In genomic region chr1:166898741-166899140, GRCm38 (mm10) we compare ENCODE assay signal across 19 mouse cellular contexts.
DNase-seq lines count a peak whose midpoint lies in the region; TF ChIP-seq lines count a peak whose summit lies in the region.
"Had no signal": no experiment of that assay in that cellular context is flagged by ENCODE, and none has a peak within 500 bp of the region (broad histone marks: within the 10 kb centered on the region; RNA-seq: fewer than 3 reads in every experiment).

No protein-coding gene starts in this region.

- intact Hi-C loops in left cerebral cortex, adult 2 months (cut with DNase I) = no loop called here

- no peak for TF ChIP-seq CTCF in left cerebral cortex, adult 2 months (IDR thresholded peaks at IDR 0.05)

- no peak overlapping the region for H3K4me3 ChIP-seq in left cerebral cortex, adult 2 months
- H3K4me3 ChIP-seq: forebrain, embryonic 10.5 days; forebrain, embryonic 13.5 days; heart, embryonic 12.5 days; heart, embryonic 15.5 days; hindbrain, embryonic 10.5 days; hindbrain, embryonic 13.5 days had no signal

- peak; percentile 36 to 70 for DNase-seq in layer of hippocampus, adult 18-20 months (ENCODE audit: low spot score in 2 of 2)
- no peak for DNase-seq in layer of hippocampus, postnatal 10 days (ENCODE audit: low spot score in 2 of 2)
- DNase-seq in layer of hippocampus, adult 8-10 months (ENCODE audit: low spot score in 2 of 2) = peak; percentile 26 to 40
- DNase-seq in layer of hippocampus, postnatal 36 days = peak; percentile 29 to 35
- no peak for DNase-seq in left cerebral cortex, adult 2 months (ENCODE audit: extremely low spot score in 1 of 2, low spot score in 2 of 2)
- no peak for DNase-seq in retina, postnatal 1 day
- DNase-seq: adrenal gland, adult 2 months; adrenal gland, postnatal 14 days; cerebellum, adult 18-20 months; cerebellum, adult 9-10 months; cerebellum, postnatal 14 days; gastrocnemius, postnatal 25 days; heart, postnatal 36 days had no signal

- no peak overlapping the region for H3K27ac ChIP-seq in left cerebral cortex, adult 2 months
- H3K27ac ChIP-seq: forebrain, embryonic 10.5 days; forebrain, embryonic 13.5 days; heart, embryonic 15.5 days; hindbrain, embryonic 10.5 days; hindbrain, embryonic 13.5 days had no signal

Comparison
In these comparisons a context has a peak if more than half of its experiments do, and no peak if none do; other contexts are left out.
1. DNase-seq: peak in layer of hippocampus, adult 18-20 months (2 of 2), layer of hippocampus, adult 8-10 months (2 of 2) and layer of hippocampus, postnatal 36 days (2 of 2); none in layer of hippocampus, postnatal 10 days (0 of 2), left cerebral cortex, adult 2 months (0 of 2) and retina, postnatal 1 day (single experiment).